Mouse (Mus musculus): ENCODE data around the gene Nucb1.

- no peak for TF ChIP-seq POLR2AphosphoS5 (IDR thresholded peaks at IDR 0.05; ENCODE audit: insufficient replicate concordance, low read depth, low read length)
- TF ChIP-seq CTCF (IDR thresholded peaks at IDR 0.05; ENCODE audit: low read depth, low read length) = no peak
- TF ChIP-seq GATA1 (IDR thresholded peaks at IDR 0.05; ENCODE audit: borderline replicate concordance, low read length) = no peak
Measured at GRCm38 (mm10) chr7:45518618-45519017, 8.4 kb upstream of the Nucb1 start.
